ENCODE assay signal across 24 mouse cellular contexts in the genomic region with DNA sequence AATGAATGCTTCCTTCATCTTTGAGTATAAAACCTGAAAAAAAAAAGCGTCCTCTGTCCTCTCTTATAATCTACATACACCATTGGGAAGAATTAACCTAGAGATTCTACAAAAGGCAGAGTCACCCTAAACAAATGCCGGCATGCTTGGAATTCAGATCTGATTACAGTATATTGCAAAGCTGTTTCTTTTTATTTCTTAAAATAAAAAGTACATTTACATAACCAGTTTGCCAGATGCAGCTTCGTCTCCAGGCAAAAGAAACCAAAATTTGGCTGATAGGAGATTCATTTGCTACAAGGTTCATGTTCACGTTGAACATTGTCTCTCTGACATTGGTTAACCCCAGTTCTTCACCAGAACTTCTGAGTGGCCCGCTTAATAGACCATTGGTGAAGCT.
"Had no signal": no experiment of that assay in that cellular context is flagged by ENCODE, and none has a peak within 500 bp of the region (broad histone marks: within the 10 kb centered on the region; RNA-seq: fewer than 3 reads in every experiment).

No protein-coding gene starts in this region.

- DNase-seq: gastrocnemius, adult 2 months; gastrocnemius, postnatal 10 days; gastrocnemius, postnatal 25 days; heart, adult 18-20 months; heart, postnatal 10 days; kidney, adult 11 months; kidney, adult 2 months; kidney, adult 9 months; kidney, postnatal 14 days; kidney, postnatal 36 days; layer of hippocampus, adult 9-11 months; layer of hippocampus, postnatal 36 days; left cerebral cortex, postnatal 4 days had no signal

- H3K4me3 ChIP-seq: gastrocnemius, adult 2 months; heart, embryonic 10.5 days; heart, embryonic 12.5 days; hindbrain, embryonic 13.5 days; hindbrain, embryonic 15.5 days; kidney, embryonic 15.5 days; limb, embryonic 13.5 days; limb, embryonic 15.5 days; liver, embryonic 12.5 days had no signal

- H3K27ac ChIP-seq: gastrocnemius, adult 2 months; heart, embryonic 10.5 days; hindbrain, embryonic 13.5 days; hindbrain, embryonic 15.5 days; hindbrain, postnatal 0 days; kidney, embryonic 15.5 days; kidney, postnatal 0 days; limb, embryonic 13.5 days; limb, embryonic 15.5 days; liver, embryonic 12.5 days; liver, embryonic 14.5 days had no signal

- H3K4me1 ChIP-seq: heart, embryonic 10.5 days; heart, embryonic 12.5 days; hindbrain, embryonic 13.5 days; hindbrain, embryonic 15.5 days; kidney, embryonic 15.5 days; limb, embryonic 13.5 days; limb, embryonic 15.5 days; liver, embryonic 12.5 days had no signal
